Mouse (Mus musculus) naive thymus-derived CD4-positive, alpha-beta T cell, adult 2 months (primary cell): ENCODE data around the gene Ascl4.

Experiments
- DNase-seq: peaks from one replicate; pipeline ENCODE4 v3.0.0-alpha.2; 2011; ENCODE audit warnings: low read depth

Gene Ascl4

DNA sequence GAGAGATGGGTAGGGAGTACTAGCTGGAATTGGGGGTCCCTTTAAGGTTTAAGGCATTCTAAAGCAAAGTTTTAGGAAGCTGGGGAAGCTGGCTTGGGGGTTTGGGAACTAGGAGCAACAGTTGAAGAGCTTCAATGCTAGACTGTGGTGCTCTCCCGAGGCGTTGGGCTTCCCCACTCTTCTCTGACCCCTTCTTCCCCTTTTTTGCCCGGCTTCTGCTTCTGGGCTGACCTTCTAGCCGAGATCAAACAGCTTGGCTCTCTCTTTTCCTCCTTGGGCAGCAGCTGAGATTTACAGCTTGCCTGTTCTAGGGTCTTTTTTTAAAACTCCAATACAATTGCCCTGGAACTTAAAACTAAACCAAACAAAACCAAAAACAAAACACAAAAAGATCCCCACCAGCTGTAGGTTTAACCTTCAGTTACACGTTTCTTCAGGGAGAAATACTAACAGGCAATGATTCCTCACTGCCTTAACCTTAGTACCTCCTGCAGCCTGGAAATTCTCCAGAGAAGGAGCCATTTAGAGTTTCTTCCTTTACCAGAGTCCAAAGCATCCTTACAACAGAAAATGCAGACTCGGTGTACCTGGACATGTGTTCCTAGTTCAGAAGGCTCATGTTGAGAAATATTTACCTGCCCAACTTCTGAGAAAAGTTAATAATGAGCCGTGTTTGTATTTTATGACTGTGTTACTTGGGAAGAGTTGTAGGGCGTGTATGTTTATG is 42.6 kb downstream of the Ascl4 start:
- DNase-seq = no peak

DNA sequence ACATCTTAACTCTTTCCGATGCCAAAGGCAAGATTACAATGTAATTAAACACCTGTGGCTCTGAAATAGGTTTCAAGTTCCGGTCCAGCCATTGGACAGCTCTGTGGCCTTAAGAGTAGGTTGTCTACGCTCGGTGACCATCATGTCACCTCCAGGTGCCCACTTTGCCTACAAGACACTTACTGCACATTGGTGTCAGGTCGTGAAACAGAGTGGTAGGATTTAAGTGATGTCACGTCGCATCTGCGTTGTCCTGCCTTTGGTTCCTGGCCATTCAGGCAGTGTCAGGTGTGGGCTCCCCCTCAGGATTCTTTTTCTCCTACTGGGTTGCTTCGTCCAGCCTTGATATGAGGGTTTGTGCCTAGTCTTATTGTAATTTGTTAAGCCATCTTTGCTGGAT is 44.3 kb downstream of the Ascl4 start:
- DNase-seq = no peak

DNA sequence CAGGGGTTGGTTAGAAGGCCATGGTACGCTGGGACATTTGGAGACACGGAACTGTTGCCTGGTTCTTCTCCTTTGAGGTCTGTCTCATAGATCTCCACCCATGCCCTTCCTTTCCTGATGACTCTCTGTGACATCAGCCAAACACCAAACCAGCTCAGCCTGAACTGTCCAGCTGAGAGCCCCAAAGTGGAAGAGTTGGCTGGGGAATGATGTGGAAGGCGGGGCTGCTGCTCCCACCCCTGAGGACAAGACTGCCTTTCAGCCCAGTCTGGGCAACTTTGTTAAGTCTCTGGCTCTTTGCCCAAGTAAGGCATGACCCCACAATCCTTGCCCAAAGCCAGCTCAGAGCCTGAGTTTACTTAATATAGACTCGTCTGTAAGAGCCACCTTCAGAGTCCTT is 45.4 kb downstream of the Ascl4 start:
- no peak for DNase-seq

- no peak for DNase-seq
These were observed 62.1 kb downstream of the Ascl4 start for GRCm38 (mm10) chr10:85989412-85990115.

DNA sequence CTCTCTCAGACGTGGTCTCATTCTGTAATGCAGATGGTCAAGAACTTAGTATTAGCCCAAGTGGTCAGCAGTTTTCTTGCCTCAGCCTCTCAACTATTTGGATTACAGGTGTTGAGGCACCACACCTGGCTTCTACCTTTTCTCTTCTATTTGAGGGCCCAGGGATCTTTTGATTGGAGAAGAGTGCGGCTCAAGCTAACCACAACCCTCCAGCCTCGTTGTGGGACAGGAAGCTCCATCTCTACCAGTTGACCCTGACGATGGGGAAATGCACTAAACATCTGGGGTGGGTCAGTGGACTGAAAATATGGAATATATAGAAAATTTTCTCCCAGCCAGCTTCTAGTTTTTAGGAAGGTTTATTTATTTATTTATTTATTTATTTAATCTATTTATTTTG is 64.9 kb downstream of the Ascl4 start:
- no peak for DNase-seq

- no peak for DNase-seq
These were observed 66.4 kb downstream of the Ascl4 start for GRCm38 (mm10) chr10:85993836-85994235.

GRCm38 (mm10) chr10:85994543-85995104 is 67.1 kb downstream of the Ascl4 start:
- DNase-seq = no peak
